Mouse (Mus musculus) kidney, adult 10 weeks (tissue): ENCODE results near the gene Gm5155. TPM values are rescaled to one million over a fixed set of nuclear protein-coding genes. Genes with fewer than 3 reads are reported as not detected.

Experiments used
- polyA plus RNA-seq: library from polyadenylated mRNA; stranded (reverse); fragments of 350-450 nt; fragmentation: Illumina TruSeq; extraction: RNeasy Lipid Tissue Mini Kit (QIAGEN cat#74804); gene quantifications from one replicate; pipeline ENCODE4 v1.2.3, GENCODE M21; 2014; ENCODE audit warnings: low read depth, low replicate concordance

Gm5155 gene
- not detected for polyA plus RNA-seq

DNA sequence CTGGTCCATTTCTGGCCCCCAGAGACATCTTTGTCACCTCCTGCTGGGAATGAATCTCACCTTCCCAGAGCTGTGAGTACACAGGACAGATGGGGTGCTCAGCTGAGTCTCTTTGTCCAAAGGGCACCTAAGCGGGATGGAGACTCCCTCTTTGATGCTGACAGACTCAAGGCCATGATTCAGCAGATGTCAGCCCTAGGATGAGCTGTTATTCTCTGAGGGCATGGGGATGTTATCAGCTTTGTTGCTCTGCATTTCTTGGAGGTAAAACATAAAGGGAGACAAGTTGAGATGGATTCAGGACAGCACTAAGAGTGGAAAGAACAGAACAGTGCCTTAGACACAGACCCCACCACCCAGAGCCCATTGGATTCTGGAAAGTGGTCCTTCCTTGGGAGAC is at the start of gene Gm5155:
TSS of gene Gm5155 (plus strand) at position 301 of the 400 bp plus-strand sequence.

Other genes with a start within 250 kb of the Gm5155 start
- not detected for gene Ceacam5, start 158.5 kb upstream of the Gm5155 start, polyA plus RNA-seq
- gene Ceacam14, start 59.1 kb upstream of the Gm5155 start, polyA plus RNA-seq: not detected
- not detected for gene Ceacam11, start 100.4 kb downstream of the Gm5155 start, polyA plus RNA-seq
- gene Ceacam13, start 138.1 kb downstream of the Gm5155 start, polyA plus RNA-seq: not detected
- gene Ceacam12, start 194.2 kb downstream of the Gm5155 start, polyA plus RNA-seq: not detected